Mouse (Mus musculus) heart, embryonic 11.5 days (tissue): ENCODE data around the gene 9130409I23Rik. TPM values are rescaled to one million over a fixed set of nuclear protein-coding genes. Genes with fewer than 3 reads are reported as not detected.

ENCODE experiments used
- ATAC-seq: fragments of 200-750 bp; cut with Nextera tagmentation; replicated peaks from 2 replicates; pipeline ENCODE4 v1.8.0; 2017; ENCODE audit warnings: moderate library complexity; ENCODE audit not compliant: insufficient number of reproducible peaks, low FRiP score, low TSS enrichment
- H3K27ac ChIP-seq: fragments of 300-500 bp; sonication (generic); 2 replicates; pipeline ENCODE4 v1.5.1; 2014; ENCODE audit warnings: mild to moderate bottlenecking, low read depth, low read length
- H3K27me3 ChIP-seq: fragments of 300-500 bp; sonication (generic); 2 replicates; pipeline ENCODE4 v1.6.1; 2014; ENCODE audit warnings: mild to moderate bottlenecking, low read length, mixed read lengths; ENCODE audit not compliant: control insufficient read depth, insufficient read depth
- H3K36me3 ChIP-seq: fragments of 300-500 bp; sonication (generic); 2 replicates; pipeline ENCODE4 v1.6.1; 2014; ENCODE audit warnings: mild to moderate bottlenecking, low read length, moderate library complexity, mixed read lengths; ENCODE audit not compliant: control insufficient read depth, insufficient read depth
- H3K4me1 ChIP-seq: fragments of 300-500 bp; sonication (generic); 2 replicates; pipeline ENCODE4 v1.6.1; 2014; ENCODE audit warnings: low read length; ENCODE audit not compliant: control insufficient read depth, insufficient read depth
- H3K4me2 ChIP-seq: fragments of 300-500 bp; sonication (generic); 2 replicates; pipeline ENCODE4 v1.6.1; 2014; ENCODE audit warnings: mild to moderate bottlenecking, moderate library complexity
- H3K4me3 ChIP-seq: fragments of 300-500 bp; sonication (generic); 2 replicates; pipeline ENCODE4 v1.5.1; 2014; ENCODE audit warnings: low read depth, low read length
- H3K9ac ChIP-seq: fragments of 300-500 bp; sonication (generic); 2 replicates; pipeline ENCODE4 v1.6.1; 2014; ENCODE audit warnings: mild to moderate bottlenecking, low read depth, low read length, moderate library complexity
- H3K9me3 ChIP-seq: fragments of 300-500 bp; sonication (generic); replicated peaks from 2 replicates; pipeline ENCODE4 v1.6.1; 2016; ENCODE audit warnings: low read length; ENCODE audit not compliant: control insufficient read depth
- WGBS: fragments of 180-500 bp; shearing (Covaris S2); extraction: QIAGEN DNeasy Blood & Tissue Kit; methylation state at CpG from one replicate; pipeline ENCODE4 v1.1.7; 2014; ENCODE audit not compliant: insufficient replicate concordance; 5-methylcytosine and 5-hydroxymethylcytosine counted together
- polyA plus RNA-seq: library from polyadenylated mRNA; unstranded; fragments of >200 nt; fragmentation: Nextera tagmentation; extraction: Ambion mirVana; gene quantifications from 2 replicates; pipeline ENCODE4 v1.2.1, GENCODE M21; 2014

Gene 9130409I23Rik
- polyA plus RNA-seq, result not detected in 2 replicates

- Histone ChIP-seq H3K9me3 (no peaks in the 10 kb centered on the region), H3K4me2 (no peak within 1 kb of the TSS), H3K36me3 (no peaks in the 10 kb centered on the region), H3K9ac (no peak within 1 kb of the TSS), H3K4me3 (no peak within 1 kb of the TSS), H3K27ac (no peak within 1 kb of the TSS), H3K27me3 (no peaks in the 10 kb centered on the region), H3K4me1 (no peaks in the 10 kb centered on the region)
- 78% methylated on average over 6 of the region's 6 CpGs for WGBS
- no peak for ATAC-seq
These were observed at the start of gene 9130409I23Rik for GRCm38 (mm10) chr1:181050937-181051336. Gene 9130409I23Rik, plus strand, starts transcription at chr1:181051237.

GRCm38 (mm10) chr1:181001621-181002020, 49.4 kb upstream of the 9130409I23Rik start:
- 74% methylated on average over 3 of the region's 3 CpGs for WGBS
- ATAC-seq, result no peak
- Histone ChIP-seq H3K4me2 (no peak overlapping the region), H3K36me3 (no peaks in the 10 kb centered on the region), H3K9me3 (no peaks in the 10 kb centered on the region), H3K9ac (no peak overlapping the region), H3K4me1 (0 out of 2 replicates have a peak, but pooled peaks cover 4% of the 10 kb centered on the region), H3K4me3 (no peak overlapping the region), H3K27me3 (no peaks in the 10 kb centered on the region), H3K27ac (no peak overlapping the region)

DNA sequence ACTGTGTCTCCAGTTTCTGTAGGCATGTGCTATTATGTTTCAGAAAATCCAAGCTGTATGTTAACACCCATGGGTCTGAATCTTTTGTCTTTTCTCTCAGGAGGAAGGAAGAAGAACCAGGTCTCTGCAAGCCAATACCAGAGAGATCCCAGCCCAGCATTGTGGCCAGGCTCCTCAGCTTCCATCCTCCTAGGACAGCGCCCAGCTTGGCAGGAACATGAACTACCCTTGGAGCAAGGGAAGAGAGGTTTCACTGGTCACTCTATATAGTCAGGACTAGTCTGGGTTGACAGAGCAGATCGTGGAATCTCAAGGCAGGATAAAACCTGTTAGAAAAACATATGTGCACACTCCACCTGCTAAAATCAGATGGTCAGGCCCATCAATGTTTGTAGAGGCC, 47.2 kb upstream of the 9130409I23Rik start:
- H3K4me3 ChIP-seq, result no peak overlapping the region
- no peak for ATAC-seq
- 78% methylated on average over 2 of the region's 2 CpGs for WGBS

GRCm38 (mm10) chr1:181005331-181005730, 45.7 kb upstream of the 9130409I23Rik start:
- Histone ChIP-seq H3K9me3 (no peaks in the 10 kb centered on the region), H3K27ac (no peak overlapping the region), H3K9ac (no peak overlapping the region), H3K4me2 (no peak overlapping the region), H3K36me3 (no peaks in the 10 kb centered on the region), H3K27me3 (no peaks in the 10 kb centered on the region), H3K4me3 (no peak overlapping the region), H3K4me1 (peaks cover 10% of the 10 kb centered on the region)
- WGBS, result 71% methylated on average over 8 of the region's 8 CpGs
- ATAC-seq, result no peak

More for the DNA sequence above, 47.2 kb upstream of the 9130409I23Rik start:
- H3K9me3 ChIP-seq, result no peaks in the 10 kb centered on the region
- H3K4me1 ChIP-seq, result 0 out of 2 replicates have a peak, but pooled peaks cover 4% of the 10 kb centered on the region
- H3K9ac ChIP-seq, result no peak overlapping the region
- no peak overlapping the region for H3K27ac ChIP-seq
- no peaks in the 10 kb centered on the region for H3K27me3 ChIP-seq
- H3K36me3 ChIP-seq, result no peaks in the 10 kb centered on the region
- no peak overlapping the region for H3K4me2 ChIP-seq

GRCm38 (mm10) chr1:181007831-181008230, 43.2 kb upstream of the 9130409I23Rik start:
- no peaks in the 10 kb centered on the region for H3K36me3 ChIP-seq
- H3K27me3 ChIP-seq, result no peaks in the 10 kb centered on the region
- WGBS, result 74% methylated on average over 6 of the region's 6 CpGs
- H3K4me3 ChIP-seq, result no peak overlapping the region
- peaks cover 9% of the 10 kb centered on the region for H3K4me1 ChIP-seq
- no peak for ATAC-seq
- no peaks in the 10 kb centered on the region for H3K9me3 ChIP-seq
- H3K27ac ChIP-seq, result no peak overlapping the region
- no peak overlapping the region for H3K9ac ChIP-seq
- no peak overlapping the region for H3K4me2 ChIP-seq

DNA sequence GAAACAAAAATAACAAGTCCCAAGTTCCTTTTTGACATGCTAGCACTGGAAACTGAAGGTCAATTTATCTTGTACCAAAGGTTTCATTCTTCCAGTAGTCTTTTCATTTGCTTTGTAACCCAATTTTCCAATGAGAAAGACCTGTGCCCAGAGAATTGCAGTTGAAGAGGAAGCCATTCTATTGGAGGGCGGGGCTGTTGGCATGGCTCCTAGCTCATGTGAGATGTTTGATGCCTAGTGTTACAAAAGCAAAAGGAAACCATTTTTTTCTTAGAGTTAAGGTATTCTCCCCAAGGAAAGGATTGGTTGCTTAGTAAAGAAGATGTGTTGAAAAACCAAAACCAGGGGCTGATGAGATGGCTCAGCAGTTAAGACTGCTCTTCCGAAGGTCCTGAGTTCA, 42.8 kb upstream of the 9130409I23Rik start:
- no peak overlapping the region for H3K9ac ChIP-seq
- peaks cover 9% of the 10 kb centered on the region for H3K4me1 ChIP-seq
- H3K27ac ChIP-seq, result no peak overlapping the region
- no peak for ATAC-seq
- no peak overlapping the region for H3K4me3 ChIP-seq
- H3K9me3 ChIP-seq, result no peaks in the 10 kb centered on the region
- H3K4me2 ChIP-seq, result no peak overlapping the region
- H3K27me3 ChIP-seq, result no peaks in the 10 kb centered on the region
- no peaks in the 10 kb centered on the region for H3K36me3 ChIP-seq
- WGBS, result 87% methylated on average over 2 of the region's 2 CpGs

DNA sequence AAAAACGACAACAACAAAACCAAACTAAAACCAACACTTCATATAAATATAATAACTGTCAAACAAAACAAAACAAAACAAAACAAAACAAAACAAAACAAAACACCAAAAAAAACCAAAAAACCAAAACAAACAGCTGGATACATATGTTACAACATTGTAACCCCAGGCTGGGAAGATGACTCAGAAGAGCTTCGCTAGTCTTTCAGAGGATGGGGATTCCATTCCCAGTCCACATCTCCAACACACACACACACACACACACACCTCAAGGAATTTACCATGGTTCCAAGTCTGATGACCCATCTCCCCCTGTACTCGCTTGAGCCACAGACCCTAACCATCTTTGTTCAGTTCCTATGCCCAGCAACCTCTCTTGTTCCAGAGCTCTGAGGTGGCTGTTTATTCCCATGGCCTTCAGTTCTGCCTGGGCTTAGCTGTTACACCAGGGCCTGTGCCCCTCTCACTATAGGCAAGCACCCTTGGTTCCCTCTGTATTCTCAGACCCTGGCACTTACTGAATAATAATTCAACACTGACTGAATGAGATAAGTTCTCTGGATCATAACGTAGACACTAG, 41.9 kb upstream of the 9130409I23Rik start:
- Histone ChIP-seq H3K4me2 (no peak overlapping the region), H3K27ac (no peak overlapping the region), H3K9me3 (no peaks in the 10 kb centered on the region), H3K4me3 (no peak overlapping the region), H3K36me3 (no peaks in the 10 kb centered on the region), H3K4me1 (peaks cover 9% of the 10 kb centered on the region), H3K27me3 (no peaks in the 10 kb centered on the region), H3K9ac (no peak overlapping the region)
- 78% methylated on average over 4 of the region's 4 CpGs for WGBS
- no peak for ATAC-seq

DNA sequence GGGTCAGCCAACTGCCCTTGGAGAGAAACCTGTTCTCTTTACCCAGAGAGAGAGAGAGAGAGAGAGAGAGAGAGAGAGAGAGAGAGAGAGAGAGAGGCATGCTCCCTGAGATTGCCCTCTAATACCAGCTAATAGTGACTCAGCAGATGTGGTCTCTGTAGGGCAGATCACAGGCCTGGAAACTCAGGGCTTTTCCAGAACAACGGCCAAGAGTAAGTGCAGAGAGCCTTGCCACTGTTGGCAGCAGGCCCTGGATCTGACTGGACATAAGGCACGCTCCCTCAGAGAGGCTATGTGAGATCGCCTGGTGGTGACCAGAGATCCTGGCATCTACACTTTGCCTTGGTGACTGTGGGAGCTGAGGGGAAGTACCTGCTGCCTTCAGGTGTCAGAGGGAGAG, 41.3 kb upstream of the 9130409I23Rik start:
- peaks cover 9% of the 10 kb centered on the region for H3K4me1 ChIP-seq
- no peak overlapping the region for H3K9ac ChIP-seq
- no peaks in the 10 kb centered on the region for H3K9me3 ChIP-seq
- WGBS, result 50% methylated on average over 3 of the region's 3 CpGs
- no peaks in the 10 kb centered on the region for H3K36me3 ChIP-seq
- ATAC-seq, result no peak
- H3K27ac ChIP-seq, result no peak overlapping the region
- H3K4me3 ChIP-seq, result no peak overlapping the region
- no peak overlapping the region for H3K4me2 ChIP-seq
- no peaks in the 10 kb centered on the region for H3K27me3 ChIP-seq
